Comparison of ENCODE assay signal across 8 mouse cellular contexts in genomic region chr16:4641119-4641838, GRCm38 (mm10). TPM values are rescaled to one million over a fixed set of nuclear protein-coding genes. Genes with fewer than 3 reads are reported as not detected.
DNase-seq lines count a peak whose midpoint lies in the region; ATAC-seq and TF ChIP-seq lines count a peak whose summit lies in the region.

No protein-coding gene starts in this region.

- H3K4me3 ChIP-seq in embryonic facial prominence, embryonic 10.5 days, result peak overlapping the region; percentile 85
- H3K4me3 ChIP-seq in heart, embryonic 12.5 days, result peak overlapping the region; percentile 65
- H3K4me3 ChIP-seq in kidney, postnatal 0 days (replicated peaks; ENCODE audit: low read depth, low read length), result peak overlapping the region; percentile 68

- peak; percentile 15 for DNase-seq in embryonic facial prominence, embryonic 10.5 days (ENCODE audit: low spot score)
- DNase-seq in kidney, postnatal 0 days (ENCODE audit: low spot score), result no peak
- peak; percentile 85 for DNase-seq in lung, postnatal 36 days
- DNase-seq in urinary bladder, adult 2 months (ENCODE audit: low spot score), result no peak
- DNase-seq in cerebellum, postnatal 25 days, result no peak
- DNase-seq in left cerebral cortex, postnatal 36 days (ENCODE audit: low spot score in 2 of 2), result no peak
- DNase-seq in adrenal gland, postnatal 10 days, result no peak

- WGBS in embryonic facial prominence, embryonic 10.5 days, result 41% methylated on average over 3 of the region's 3 CpGs
- 27% methylated on average over 3 of the region's 3 CpGs for WGBS in heart, embryonic 12.5 days
- 38% methylated on average over 3 of the region's 3 CpGs for WGBS in kidney, postnatal 0 days

- peaks cover 74% of the 10 kb centered on the region for H3K4me1 ChIP-seq in embryonic facial prominence, embryonic 10.5 days
- peaks cover 70% of the 10 kb centered on the region for H3K4me1 ChIP-seq in heart, embryonic 12.5 days (replicated peaks)
- peaks cover 37% of the 10 kb centered on the region for H3K4me1 ChIP-seq in kidney, postnatal 0 days (replicated peaks; ENCODE audit: insufficient read depth, low read length)

- peak overlapping the region; percentile 89 for H3K4me2 ChIP-seq in heart, embryonic 12.5 days
- H3K4me2 ChIP-seq in kidney, postnatal 0 days (ENCODE audit: low read length), result peak overlapping the region; percentile 72

- intact Hi-C loops in left cerebral cortex, postnatal 36 days (cut with DNase I), result no loop called here

- TF ChIP-seq CTCF in kidney, postnatal 0 days (IDR thresholded peaks at IDR 0.05; ENCODE audit: low read depth), result no peak

- no peaks in the 10 kb centered on the region for H3K27me3 ChIP-seq in embryonic facial prominence, embryonic 10.5 days (replicated peaks; ENCODE audit: low read depth, poor library complexity, severe bottlenecking)
- H3K27me3 ChIP-seq in heart, embryonic 12.5 days (replicated peaks), result no peaks in the 10 kb centered on the region
- H3K27me3 ChIP-seq in kidney, postnatal 0 days (ENCODE audit: insufficient read depth, low read length), result no peaks in the 10 kb centered on the region

- no peak for ATAC-seq in heart, embryonic 12.5 days (ENCODE audit: insufficient number of reproducible peaks, low FRiP score)
- ATAC-seq in kidney, postnatal 0 days (replicated peaks; ENCODE audit: low FRiP score, low read depth), result no peak

- peaks cover 29% of the 10 kb centered on the region for H3K36me3 ChIP-seq in embryonic facial prominence, embryonic 10.5 days (replicated peaks)
- H3K36me3 ChIP-seq in heart, embryonic 12.5 days, result no peaks in the 10 kb centered on the region
- 0 out of 2 replicates have a peak, but pooled peaks cover 4% of the 10 kb centered on the region for H3K36me3 ChIP-seq in kidney, postnatal 0 days (ENCODE audit: insufficient read depth, low read length)

- peak overlapping the region; percentile 91 for H3K27ac ChIP-seq in embryonic facial prominence, embryonic 10.5 days (replicated peaks)
- H3K27ac ChIP-seq in heart, embryonic 12.5 days (ENCODE audit: poor library complexity, severe bottlenecking), result peak overlapping the region; percentile 90
- peak overlapping the region; percentile 88 for H3K27ac ChIP-seq in kidney, postnatal 0 days

- no peaks in the 10 kb centered on the region for H3K9me3 ChIP-seq in embryonic facial prominence, embryonic 10.5 days
- no peaks in the 10 kb centered on the region for H3K9me3 ChIP-seq in heart, embryonic 12.5 days (replicated peaks)
- H3K9me3 ChIP-seq in kidney, postnatal 0 days (replicated peaks; ENCODE audit: low read length), result no peaks in the 10 kb centered on the region

- H3K9ac ChIP-seq in heart, embryonic 12.5 days, result peak overlapping the region; percentile 89
- peak overlapping the region; percentile 75; the same call in 1 of the 2 replicates for H3K9ac ChIP-seq in kidney, postnatal 0 days (ENCODE audit: low read depth, low read length)

RNA-seq across cellular contexts. Expression of gene Dnaja3, which starts 1.5 kb away (rescaled TPM):
- polyA plus RNA-seq in embryonic facial prominence, embryonic 10.5 days (2016; fragmentation: Nextera tagmentation; extraction: Ambion mirVana), result 66.6 and 66.7 TPM in 2 replicates
- polyA plus RNA-seq in heart, embryonic 12.5 days (2016; fragmentation: Nextera tagmentation; extraction: Ambion mirVana), result 77.6 and 77.7 TPM in 2 replicates
- polyA plus RNA-seq in kidney, postnatal 0 days (2015; fragmentation: Nextera tagmentation; extraction: Ambion mirVana), result 87.8 and 89.3 TPM in 2 replicates
- 36.6 and 37.9 TPM in 2 replicates for polyA plus RNA-seq in urinary bladder, adult 2 months (2012; rRNA removed)
- total RNA-seq in left cerebral cortex, postnatal 36 days (2021), result 10 to 100 TPM; 59.4 to 66.5 TPM
- total RNA-seq in adrenal gland, postnatal 10 days (2021), result 100 to 1,000 TPM; 161 to 167 TPM

RNA-seq across cellular contexts. Expression of gene Vasn, which starts 1.5 kb away (rescaled TPM):
- 14.4 and 16.2 TPM in 2 replicates for polyA plus RNA-seq in embryonic facial prominence, embryonic 10.5 days (2016; fragmentation: Nextera tagmentation; extraction: Ambion mirVana)
- 14.8 and 16.4 TPM in 2 replicates for polyA plus RNA-seq in heart, embryonic 12.5 days (2016; fragmentation: Nextera tagmentation; extraction: Ambion mirVana)
- polyA plus RNA-seq in kidney, postnatal 0 days (2015; fragmentation: Nextera tagmentation; extraction: Ambion mirVana), result 20.4 and 21.1 TPM in 2 replicates
- polyA plus RNA-seq in urinary bladder, adult 2 months (2012; rRNA removed), result 26.6 and 28.5 TPM in 2 replicates
- total RNA-seq in left cerebral cortex, postnatal 36 days (2021), result 10 to 100 TPM in 1 of 2 experiments, 1 to 10 TPM in 1; 9.8 to 11.2 TPM
- total RNA-seq in adrenal gland, postnatal 10 days (2021), result 10 to 100 TPM; 10.0 to 14.7 TPM

RNA-seq across cellular contexts. Expression of gene Pam16, which starts 16.5 kb away (rescaled TPM):
- polyA plus RNA-seq in embryonic facial prominence, embryonic 10.5 days (2016; fragmentation: Nextera tagmentation; extraction: Ambion mirVana), result 92.6 and 97.5 TPM in 2 replicates
- 127 and 128 TPM in 2 replicates for polyA plus RNA-seq in heart, embryonic 12.5 days (2016; fragmentation: Nextera tagmentation; extraction: Ambion mirVana)
- 105 and 106 TPM in 2 replicates for polyA plus RNA-seq in kidney, postnatal 0 days (2015; fragmentation: Nextera tagmentation; extraction: Ambion mirVana)
- polyA plus RNA-seq in urinary bladder, adult 2 months (2012; rRNA removed), result 57.5 and 64.8 TPM in 2 replicates
- total RNA-seq in left cerebral cortex, postnatal 36 days (2021), result 10 to 100 TPM; 75.3 to 86.0 TPM
- 100 to 1,000 TPM; 115 to 116 TPM for total RNA-seq in adrenal gland, postnatal 10 days (2021)

RNA-seq across cellular contexts. Expression of gene Coro7, which starts 38.3 kb away (rescaled TPM):
- polyA plus RNA-seq in embryonic facial prominence, embryonic 10.5 days (2016; fragmentation: Nextera tagmentation; extraction: Ambion mirVana), result 23.3 and 23.9 TPM in 2 replicates
- polyA plus RNA-seq in heart, embryonic 12.5 days (2016; fragmentation: Nextera tagmentation; extraction: Ambion mirVana), result 14.8 and 15.3 TPM in 2 replicates
- polyA plus RNA-seq in kidney, postnatal 0 days (2015; fragmentation: Nextera tagmentation; extraction: Ambion mirVana), result 13.1 and 16.8 TPM in 2 replicates
- 32.6 and 33.5 TPM in 2 replicates for polyA plus RNA-seq in urinary bladder, adult 2 months (2012; rRNA removed)
- total RNA-seq in left cerebral cortex, postnatal 36 days (2021), result 100 to 1,000 TPM in 1 of 2 experiments, 10 to 100 TPM in 1; 88.4 to 100 TPM
- total RNA-seq in adrenal gland, postnatal 10 days (2021), result 10 to 100 TPM; 27.9 to 38.7 TPM

RNA-seq across cellular contexts. Expression of gene Glis2, which starts 46.8 kb away (rescaled TPM):
- polyA plus RNA-seq in embryonic facial prominence, embryonic 10.5 days (2016; fragmentation: Nextera tagmentation; extraction: Ambion mirVana), result 22.2 and 22.3 TPM in 2 replicates
- polyA plus RNA-seq in heart, embryonic 12.5 days (2016; fragmentation: Nextera tagmentation; extraction: Ambion mirVana), result 24.9 and 25.5 TPM in 2 replicates
- 74.6 and 78.8 TPM in 2 replicates for polyA plus RNA-seq in kidney, postnatal 0 days (2015; fragmentation: Nextera tagmentation; extraction: Ambion mirVana)
- 40.3 and 43.3 TPM in 2 replicates for polyA plus RNA-seq in urinary bladder, adult 2 months (2012; rRNA removed)
- 10 to 100 TPM; 12.0 to 13.2 TPM for total RNA-seq in left cerebral cortex, postnatal 36 days (2021)
- total RNA-seq in adrenal gland, postnatal 10 days (2021), result 10 to 100 TPM; 22.9 to 34.3 TPM

Comparison
In these comparisons a context has a peak if more than half of its experiments do, and no peak if none do; other contexts are left out.
1. DNase-seq: peak in embryonic facial prominence, embryonic 10.5 days (single experiment) and lung, postnatal 36 days (single experiment); none in kidney, postnatal 0 days (single experiment), urinary bladder, adult 2 months (single experiment), cerebellum, postnatal 25 days (0 of 2), left cerebral cortex, postnatal 36 days (0 of 2) and adrenal gland, postnatal 10 days (single experiment).
2. Peak in every context shown above with its lines, with median percentiles within 50 percentile points of each other: H3K27ac ChIP-seq and H3K4me3 ChIP-seq.